Mouse (Mus musculus): Measurements from ENCODE around the gene Spata21.

Gene Spata21

DNA sequence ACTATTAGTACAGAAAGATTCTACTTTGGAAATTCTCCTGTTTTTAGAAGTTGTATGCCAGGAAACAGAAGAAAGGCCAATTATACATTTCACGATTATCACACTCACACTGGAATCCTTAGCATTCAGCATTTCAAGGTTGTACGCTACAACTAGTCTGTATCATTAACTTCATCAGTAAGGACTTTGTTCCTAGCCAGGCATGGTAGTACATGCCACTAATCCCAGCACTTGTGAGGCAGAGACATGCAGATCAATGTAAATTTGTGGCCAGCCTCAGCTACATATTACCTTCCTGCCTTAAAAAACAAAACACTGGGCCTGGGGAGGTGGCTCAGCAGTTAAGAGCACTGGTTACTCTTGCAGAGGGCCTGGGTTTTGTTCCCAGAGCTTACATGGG, 70.5 kb downstream of the Spata21 start:
- DNase-seq (ENCODE audit: low spot score) = no peak

DNA sequence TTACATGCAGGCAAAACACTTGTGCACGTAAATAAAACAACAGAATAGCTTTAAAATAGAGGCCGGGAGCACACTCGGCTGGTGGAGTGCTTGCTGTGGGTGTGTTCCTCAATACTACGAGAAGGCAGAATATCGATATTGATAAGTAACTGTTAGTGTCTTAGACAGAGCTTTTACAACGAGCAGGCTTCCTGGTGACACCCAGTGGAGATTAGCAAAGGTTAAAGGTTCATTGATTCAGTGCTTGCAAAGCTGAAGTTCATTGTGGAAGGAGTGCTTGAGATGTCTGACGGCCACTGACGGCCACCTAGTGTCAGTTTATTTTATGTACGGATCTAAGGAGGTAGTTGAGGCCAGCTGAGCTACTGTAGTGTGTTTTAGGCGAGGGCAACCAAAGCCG, 71.0 kb downstream of the Spata21 start:
- no peak for DNase-seq (ENCODE audit: low spot score)

DNA sequence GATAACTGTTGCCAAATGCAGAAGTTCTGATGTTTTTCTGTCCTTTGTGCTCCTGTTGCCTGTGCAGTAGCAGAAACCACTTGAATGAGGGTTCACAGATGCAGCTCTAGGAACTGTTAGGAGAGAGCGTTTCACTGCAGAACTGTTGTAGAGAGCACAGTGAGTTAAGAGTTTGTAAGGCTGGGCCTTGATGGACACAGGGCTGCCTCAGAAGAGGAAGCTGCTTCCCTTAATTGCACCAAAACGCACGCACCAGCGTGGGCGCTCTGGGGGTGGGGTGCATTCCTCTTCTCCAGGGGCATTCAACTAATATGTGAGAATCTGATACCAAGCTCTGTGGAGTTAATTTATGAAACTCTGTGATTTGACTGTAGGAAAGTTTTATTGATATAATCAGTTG, 71.5 kb downstream of the Spata21 start:
- no peak for DNase-seq (ENCODE audit: low spot score)

- no peak for DNase-seq (ENCODE audit: low spot score)
Measured at GRCm38 (mm10) chr4:141160193-141160592, 72.1 kb downstream of the Spata21 start.

DNA sequence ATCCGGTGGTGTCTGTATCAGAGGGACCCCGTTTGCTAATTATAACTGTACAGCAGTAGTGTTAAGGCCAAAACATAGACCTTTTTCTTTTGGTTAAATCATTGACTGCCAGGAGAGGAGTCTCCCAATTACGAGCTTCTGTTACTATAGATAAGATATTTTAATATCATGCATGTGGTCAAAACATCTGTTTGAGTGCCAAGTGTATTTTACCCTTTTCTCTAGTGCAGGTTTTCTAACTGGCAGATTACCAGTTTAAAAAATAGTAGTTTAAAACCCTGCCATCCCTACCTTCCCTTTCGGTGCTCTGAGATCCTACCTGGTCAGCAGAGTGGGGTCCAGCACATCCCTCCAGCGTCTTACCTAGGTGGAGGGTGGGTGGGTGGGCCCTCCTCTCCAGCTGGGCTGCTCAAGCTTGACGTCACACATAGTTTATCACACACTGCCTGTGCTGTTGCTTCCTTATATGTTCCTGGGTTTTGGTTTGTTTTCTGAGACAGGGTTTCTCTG, 73.6 kb downstream of the Spata21 start:
- DNase-seq (ENCODE audit: low spot score) = no peak

Data from ovary, postnatal 36 days (tissue).